Mouse (Mus musculus): ENCODE data around the gene Hexdc.

- TF ChIP-seq CTCF (IDR thresholded peaks at IDR 0.05; ENCODE audit: control insufficient read depth, insufficient read depth, low read length) (no peak), POLR2A (IDR thresholded peaks at IDR 0.05; ENCODE audit: borderline replicate concordance, control insufficient read depth, low read depth, low read length) (no peak)
Measured at GRCm38 (mm10) chr11:121193415-121193814, 10.8 kb upstream of the Hexdc start.
